Mouse (Mus musculus) gastrocnemius, postnatal 4 days (tissue): Measurements from ENCODE around the gene D5Ertd579e. TPM values are rescaled to one million over a fixed set of nuclear protein-coding genes. Genes with fewer than 3 reads are reported as not detected.
"Not testable (repeated sequence)": the region's sequence is repeated elsewhere in the genome, so short reads cannot be mapped to it uniquely, and the experiment has no call there.

ENCODE experiments used
- DNase-seq, 2 experiments: peaks; one replicate each; pipeline ENCODE4 v3.0.0; 2021 to 2022; ENCODE audit warnings: low spot score in 2 of 2, mixed read lengths in 2 of 2
- total RNA-seq, 2 experiments: library from RNA; stranded (reverse); gene quantifications; 2 replicates each; pipeline ENCODE4 v1.2.3; 2021

Gene D5Ertd579e
- total RNA-seq, 2 experiments from 2014 or later, result 61.3 to 72.9 TPM

- no peak for DNase-seq
Observed at GRCm38 (mm10) chr5:36685170-36685569, 10.7 kb downstream of the D5Ertd579e start.

GRCm38 (mm10) chr5:36683586-36683985, 12.2 kb downstream of the D5Ertd579e start:
- DNase-seq, result no peak

- no peak for DNase-seq
Observed at GRCm38 (mm10) chr5:36681219-36681618, 14.6 kb downstream of the D5Ertd579e start.

GRCm38 (mm10) chr5:36679918-36680598, 15.8 kb downstream of the D5Ertd579e start:
- no peak for DNase-seq

- DNase-seq, result no peak
Observed at GRCm38 (mm10) chr5:36678799-36679198, 17.0 kb downstream of the D5Ertd579e start.

GRCm38 (mm10) chr5:36677907-36678306, 17.9 kb downstream of the D5Ertd579e start:
- no peak for DNase-seq

- no peak for DNase-seq
Observed at GRCm38 (mm10) chr5:36675466-36675865, 20.4 kb downstream of the D5Ertd579e start.

- no peak for DNase-seq
Observed at GRCm38 (mm10) chr5:36674658-36675433, 21.0 kb downstream of the D5Ertd579e start.

GRCm38 (mm10) chr5:36669021-36670008, 26.5 kb downstream of the D5Ertd579e start:
- no peak for DNase-seq

GRCm38 (mm10) chr5:36668572-36668971, 27.3 kb downstream of the D5Ertd579e start:
- no peak for DNase-seq

- not testable (repeated sequence) for DNase-seq
Observed at GRCm38 (mm10) chr5:36667986-36668385, 27.8 kb downstream of the D5Ertd579e start.

- no peak for DNase-seq
Observed at GRCm38 (mm10) chr5:36667165-36667564, 28.7 kb downstream of the D5Ertd579e start.

GRCm38 (mm10) chr5:36666699-36667098, 29.1 kb downstream of the D5Ertd579e start:
- DNase-seq, result not testable (repeated sequence)

- DNase-seq, result no peak
Observed at GRCm38 (mm10) chr5:36663329-36663728, 32.5 kb downstream of the D5Ertd579e start.

- DNase-seq, result not testable (repeated sequence)
Observed at GRCm38 (mm10) chr5:36660977-36661760, 34.7 kb downstream of the D5Ertd579e start.

GRCm38 (mm10) chr5:36625612-36626011, 70.2 kb downstream of the D5Ertd579e start:
- DNase-seq, result no peak

GRCm38 (mm10) chr5:36623670-36624069, 72.2 kb downstream of the D5Ertd579e start:
- DNase-seq, result no peak

GRCm38 (mm10) chr5:36621058-36621449, 74.8 kb downstream of the D5Ertd579e start:
- DNase-seq, result no peak

GRCm38 (mm10) chr5:36620409-36621057, 75.3 kb downstream of the D5Ertd579e start:
- DNase-seq, result no peak

GRCm38 (mm10) chr5:36618890-36619289, 76.9 kb downstream of the D5Ertd579e start:
- DNase-seq, result no peak
